Mouse (Mus musculus) MEL (cell line): ENCODE data around the gene Gpsm2. TPM values are rescaled to one million over a fixed set of nuclear protein-coding genes. Genes with fewer than 3 reads are reported as not detected.

ENCODE experiments used
- DNase-seq: peaks from one replicate; pipeline ENCODE4 v3.0.0; 2011; ENCODE audit warnings: low read depth, low spot score
- H3K27ac ChIP-seq: 2 replicates; pipeline ENCODE4 v1.5.1; 2012; ENCODE audit warnings: low read depth, mild to moderate bottlenecking, control low read depth, low read length, moderate library complexity; ENCODE audit not compliant: control insufficient read depth
- H3K27me3 ChIP-seq, 2 experiments: fragments of 150-350 bp in 1 of 2; sonication (generic) in 1 of 2; 2 replicates each; pipeline ENCODE4 v1.6.1; 2012; ENCODE audit warnings: low read length in 2 of 2, mild to moderate bottlenecking in 2 of 2, improper control_type of control experiment in 1 of 2, moderate library complexity in 1 of 2; ENCODE audit not compliant: insufficient read depth in 2 of 2, control insufficient read depth in 1 of 2
- H3K36me3 ChIP-seq, 2 experiments: 2 replicates each; pipeline ENCODE4 v1.6.1; 2012 to 2014; ENCODE audit warnings: low read length in 2 of 2, improper control_type of control experiment in 1 of 2, inconsistent platforms in 1 of 2, mild to moderate bottlenecking in 1 of 2; ENCODE audit not compliant: insufficient read depth in 2 of 2, control insufficient read depth in 1 of 2
- H3K4me1 ChIP-seq, 2 experiments: fragments of 150-350 bp in 1 of 2; sonication (generic) in 1 of 2; 2 replicates each; pipeline ENCODE4 v1.6.1; 2012; ENCODE audit warnings: low read length in 2 of 2, improper control_type of control experiment in 1 of 2, mild to moderate bottlenecking in 1 of 2; ENCODE audit not compliant: insufficient read depth in 2 of 2, control insufficient read depth in 1 of 2
- H3K4me3 ChIP-seq, 2 experiments: fragments of 150-350 bp in 1 of 2; sonication (generic) in 1 of 2; 2 replicates each; pipeline ENCODE4 v1.5.1; 2012; ENCODE audit warnings: low read depth in 2 of 2, low read length in 2 of 2, mild to moderate bottlenecking in 2 of 2, moderate library complexity in 2 of 2, control low read depth in 1 of 2, improper control_type of control experiment in 1 of 2; ENCODE audit not compliant: control insufficient read depth in 1 of 2, insufficient read depth in 1 of 2
- H3K79me2 ChIP-seq: 2 replicates; pipeline ENCODE4 v1.6.1; 2012; ENCODE audit warnings: mild to moderate bottlenecking, low read length, moderate library complexity; ENCODE audit not compliant: control insufficient read depth, poor library complexity, insufficient read depth
- H3K9ac ChIP-seq: 2 replicates; pipeline ENCODE4 v1.6.1; 2012; ENCODE audit warnings: low read depth, mild to moderate bottlenecking, control low read depth, low read length, moderate library complexity; ENCODE audit not compliant: control insufficient read depth, poor library complexity, severe bottlenecking
- H3K9me3 ChIP-seq: fragments of 150-350 bp; sonication (generic); replicated peaks from 2 replicates; pipeline ENCODE4 v1.6.1; 2012; ENCODE audit warnings: mild to moderate bottlenecking, low read length, improper control_type of control experiment, moderate library complexity; ENCODE audit not compliant: insufficient read depth
- BHLHE40 ChIP-seq: IDR thresholded peaks from 2 replicates; pipeline ENCODE4 v1.6.1; 2012; ENCODE audit warnings: low read depth, mild to moderate bottlenecking, inconsistent platforms, low read length, improper control_type of control experiment, borderline replicate concordance
- ELF1 ChIP-seq: IDR thresholded peaks from 2 replicates; pipeline ENCODE4 v1.6.1; 2014; ENCODE audit warnings: low read depth, mild to moderate bottlenecking, inconsistent platforms, low read length, improper control_type of control experiment, moderate library complexity
- GABPA ChIP-seq: IDR thresholded peaks from 2 replicates; pipeline ENCODE4 v1.6.1; 2012; ENCODE audit warnings: low read depth, mild to moderate bottlenecking, inconsistent platforms, low read length, improper control_type of control experiment, moderate library complexity
- MAZ ChIP-seq: IDR thresholded peaks from 2 replicates; pipeline ENCODE4 v1.6.1; 2012; ENCODE audit warnings: low read depth, mild to moderate bottlenecking, inconsistent platforms, low read length, improper control_type of control experiment
- MEF2A ChIP-seq: IDR thresholded peaks from 2 replicates; pipeline ENCODE4 v1.6.1; 2014; ENCODE audit warnings: low read depth, mild to moderate bottlenecking, inconsistent platforms, low read length, improper control_type of control experiment; ENCODE audit not compliant: poor library complexity, insufficient replicate concordance, severe bottlenecking; ENCODE audit errors: extremely low read depth
- MXI1 ChIP-seq: IDR thresholded peaks from 2 replicates; pipeline ENCODE4 v1.6.1; 2011; ENCODE audit warnings: mild to moderate bottlenecking, low read depth, low read length, improper control_type of control experiment
- MYC ChIP-seq: IDR thresholded peaks from 2 replicates; pipeline ENCODE4 v1.6.1; 2011; ENCODE audit warnings: low read depth, mild to moderate bottlenecking, low read length, improper control_type of control experiment, moderate library complexity
- POLR2A ChIP-seq, 2 experiments: IDR thresholded peaks; 2 replicates each; pipeline ENCODE4 v1.6.1; 2011 to 2012; ENCODE audit warnings: low read length in 2 of 2, mild to moderate bottlenecking in 2 of 2, control low read depth in 1 of 2, improper control_type of control experiment in 1 of 2, low read depth in 1 of 2, moderate library complexity in 1 of 2; ENCODE audit not compliant: control insufficient read depth in 1 of 2, insufficient read depth in 1 of 2, poor library complexity in 1 of 2
- POLR2AphosphoS2 ChIP-seq: IDR thresholded peaks from 2 replicates; pipeline ENCODE4 v1.6.1; 2011; ENCODE audit warnings: low read length, improper control_type of control experiment
- RCOR1 ChIP-seq: IDR thresholded peaks from 2 replicates; pipeline ENCODE4 v1.6.1; 2012; ENCODE audit warnings: low read depth, mild to moderate bottlenecking, inconsistent platforms, low read length, improper control_type of control experiment
- SIN3A ChIP-seq: IDR thresholded peaks from 2 replicates; pipeline ENCODE4 v1.6.1; 2012; ENCODE audit warnings: low read length, improper control_type of control experiment, inconsistent platforms
- SMC3 ChIP-seq: IDR thresholded peaks from 2 replicates; pipeline ENCODE4 v1.6.1; 2011; ENCODE audit warnings: low read depth, low read length, improper control_type of control experiment
- UBTF ChIP-seq: IDR thresholded peaks from 2 replicates; pipeline ENCODE4 v1.6.1; 2012; ENCODE audit warnings: low read depth, mild to moderate bottlenecking, inconsistent platforms, low read length, improper control_type of control experiment, moderate library complexity, borderline replicate concordance; ENCODE audit not compliant: insufficient read depth
- ZC3H11A ChIP-seq: IDR thresholded peaks from 2 replicates; pipeline ENCODE4 v1.6.1; 2012; ENCODE audit warnings: low read depth, mild to moderate bottlenecking, inconsistent platforms, low read length, improper control_type of control experiment
- ZKSCAN1 ChIP-seq: IDR thresholded peaks from 2 replicates; pipeline ENCODE4 v1.6.1; 2012; ENCODE audit warnings: low read depth, mild to moderate bottlenecking, inconsistent platforms, low read length, improper control_type of control experiment, moderate library complexity
- polyA plus RNA-seq, 2 experiments: library from polyadenylated mRNA; stranded (reverse) in 1 of 2; unstranded in 1 of 2; fragments of >175 nt in 1 of 2; fragments of >200 nt in 1 of 2; gene quantifications; 2 replicates each; pipeline versions ENCODE4 v1.2.1 to v1.2.4; 2012; ENCODE audit warnings: low replicate concordance in 2 of 2, low read depth in 1 of 2; ENCODE audit not compliant: insufficient read length in 2 of 2, insufficient read depth in 1 of 2, missing spikeins in 1 of 2
- total RNA-seq: library from RNA; depleted of rRNA; stranded (reverse); fragments of 300-350 nt; gene quantifications from 2 replicates; pipeline ENCODE4 v1.2.3, GENCODE M21; 2012

Gpsm2 gene
- total and polyA plus RNA-seq, 3 experiments, result 17.6 to 27.5 TPM; not detected in 1

DNA sequence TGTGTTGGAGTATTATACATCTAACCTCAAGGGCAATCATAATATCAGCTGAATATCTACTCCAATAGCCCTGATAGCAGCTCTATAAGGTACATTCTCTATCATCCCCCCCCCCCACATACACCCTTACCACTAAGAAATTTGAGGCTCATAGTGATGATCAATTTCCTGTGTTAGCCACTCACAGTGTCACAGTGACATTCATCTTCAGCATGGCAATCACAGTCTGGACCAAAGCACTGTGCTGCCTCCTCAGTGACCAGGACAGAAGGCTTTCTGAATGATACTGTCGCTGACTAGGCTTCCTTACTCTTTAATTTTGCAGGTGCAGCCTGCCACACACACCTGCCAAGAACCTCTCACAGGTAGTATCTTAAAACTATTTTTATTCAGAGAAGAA, 34.0 kb upstream of the Gpsm2 start:
- H3K4me3 ChIP-seq, result no peak overlapping the region

DNA sequence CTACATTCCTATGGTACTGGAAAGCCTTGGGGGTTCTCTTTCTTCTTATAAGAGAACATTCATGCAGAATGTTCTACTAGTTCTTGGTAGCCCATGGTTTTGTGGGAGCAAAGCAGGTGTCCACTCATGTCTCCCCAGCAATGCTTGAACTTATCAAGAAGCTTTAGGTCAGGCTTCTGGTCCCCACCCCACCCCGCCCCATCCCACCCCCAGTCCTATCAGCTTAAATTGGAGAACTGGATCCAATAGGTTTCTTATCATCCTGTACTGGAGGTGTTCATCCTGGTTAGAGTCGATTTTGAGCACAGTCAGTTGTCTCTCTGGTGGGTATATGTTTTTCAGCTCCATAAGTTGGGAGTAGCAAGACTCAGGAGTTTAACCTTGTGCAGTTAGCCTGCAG, 33.4 kb upstream of the Gpsm2 start:
- no peak for TF ChIP-seq UBTF
- H3K27ac ChIP-seq, result no peak overlapping the region
- peaks cover 2 to 21% of the 10 kb centered on the region in 2 experiments for H3K4me1 ChIP-seq
- no peaks in the 10 kb centered on the region for H3K79me2 ChIP-seq
- H3K4me3 ChIP-seq, result no peak overlapping the region
- H3K36me3 ChIP-seq, result peaks cover 0 to 28% of the 10 kb centered on the region in 2 experiments; a peak in 2 of 4 replicates
- no peaks in the 10 kb centered on the region; a peak in 1 of 4 replicates for H3K27me3 ChIP-seq
- no peaks in the 10 kb centered on the region for H3K9me3 ChIP-seq
- H3K9ac ChIP-seq, result no peak overlapping the region
- DNase-seq, result no peak

More for the DNA sequence above, 34.0 kb upstream of the Gpsm2 start:
- TF ChIP-seq RCOR1 (no peak), MEF2A (no peak), ELF1 (no peak), ZC3H11A (no peak), ZKSCAN1 (no peak), MXI1 (no peak), MAZ (no peak), POLR2AphosphoS2 (no peak), MYC (no peak), POLR2A (IDR thresholded peaks at IDR 0.05; ENCODE audit: control insufficient read depth in 1 of 2, insufficient read depth in 1 of 2, low read depth in 1 of 2, low read length in 2 of 2, poor library complexity in 1 of 2) (no peak), BHLHE40 (no peak), SMC3 (no peak)
- no peak overlapping the region for H3K9ac ChIP-seq
- no peak for DNase-seq
- H3K79me2 ChIP-seq, result no peaks in the 10 kb centered on the region
- peaks cover 0 to 23% of the 10 kb centered on the region in 2 experiments; a peak in 2 of 4 replicates for H3K36me3 ChIP-seq
- peaks cover 2 to 21% of the 10 kb centered on the region in 2 experiments for H3K4me1 ChIP-seq
- no peak overlapping the region for H3K27ac ChIP-seq
- no peaks in the 10 kb centered on the region for H3K9me3 ChIP-seq
- H3K27me3 ChIP-seq, result no peaks in the 10 kb centered on the region; a peak in 1 of 4 replicates

GRCm38 (mm10) chr3:108754541-108754940, 32.4 kb upstream of the Gpsm2 start:
- no peak overlapping the region for H3K4me3 ChIP-seq
- no peaks in the 10 kb centered on the region for H3K79me2 ChIP-seq
- no peaks in the 10 kb centered on the region; a peak in 1 of 4 replicates for H3K27me3 ChIP-seq
- H3K9ac ChIP-seq, result no peak overlapping the region
- H3K4me1 ChIP-seq, result peaks cover 6 to 26% of the 10 kb centered on the region in 2 experiments
- TF ChIP-seq SIN3A (no peak), GABPA (no peak), MAZ (no peak)
- DNase-seq, result no peak
- no peak overlapping the region for H3K27ac ChIP-seq
- no peaks in the 10 kb centered on the region for H3K9me3 ChIP-seq
- peaks cover 0 to 28% of the 10 kb centered on the region in 2 experiments; a peak in 2 of 4 replicates for H3K36me3 ChIP-seq
